Mouse (Mus musculus): ENCODE results near the gene Mettl13. TPM values are rescaled to one million over a fixed set of nuclear protein-coding genes. Genes with fewer than 3 reads are reported as not detected.

The Mettl13 gene
- polyA plus RNA-seq (2015; fragmentation: Nextera tagmentation; extraction: Ambion mirVana) = 16.3 and 19.0 TPM in 2 replicates

DNA sequence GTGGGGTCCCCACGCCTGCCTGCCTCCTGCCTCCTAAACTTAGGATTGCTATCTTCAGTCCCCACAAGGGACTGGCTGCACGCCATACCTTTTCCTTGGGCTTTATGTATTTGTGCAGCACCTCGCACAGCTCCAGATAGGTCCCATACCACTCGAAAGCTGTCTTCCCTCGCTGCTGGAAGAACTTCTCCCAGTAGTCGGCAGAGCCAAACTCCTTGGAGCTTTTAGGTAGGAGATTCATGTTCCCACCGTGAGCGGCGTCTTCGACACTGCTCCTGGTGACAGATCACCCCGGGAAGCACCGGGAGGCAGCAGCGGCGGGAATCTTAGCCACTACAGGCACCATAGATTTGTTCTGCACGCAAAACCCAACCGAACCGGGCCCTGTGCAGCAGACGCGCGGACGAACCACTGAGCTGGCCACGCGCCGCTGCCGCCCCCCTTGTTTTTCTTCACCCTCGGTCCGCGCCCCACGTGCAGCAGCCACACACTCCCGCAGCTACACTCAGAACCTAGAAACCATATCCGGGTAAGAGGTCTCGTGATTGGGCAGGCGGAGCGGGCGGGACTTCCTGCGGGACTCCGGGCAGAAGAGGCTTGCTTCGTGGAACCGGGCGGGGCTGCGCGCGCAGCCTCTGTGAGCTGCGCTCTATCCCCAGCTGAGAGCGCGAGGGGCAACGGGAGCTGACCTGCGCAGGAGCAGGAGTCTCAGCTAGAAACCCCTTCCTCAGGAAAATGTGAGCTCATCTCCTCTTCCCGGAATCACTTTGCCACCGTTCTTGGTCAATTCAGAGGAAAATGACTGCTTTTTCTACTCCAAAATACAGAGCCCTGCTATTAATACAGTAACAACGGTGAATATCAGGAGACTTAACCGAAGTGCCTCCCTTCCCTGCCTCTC is at the start of gene Mettl13:
TSS of gene Mettl13 (minus strand) at position 536 of the 901 bp plus-strand sequence.
- H3K9me3 ChIP-seq (replicated peaks; ENCODE audit: low read length) = no peaks in the 10 kb centered on the region
- H3K36me3 ChIP-seq (ENCODE audit: insufficient read depth, low read length) = 0 out of 2 replicates have a peak, but pooled peaks cover 6% of the 10 kb centered on the region
- no peaks in the 10 kb centered on the region for H3K27me3 ChIP-seq (ENCODE audit: insufficient read depth, low read length)
- DNase-seq (ENCODE audit: low spot score) (peak; percentile 98), ATAC-seq (replicated peaks; ENCODE audit: low FRiP score, low read depth) (peak; percentile 98)
- under 1% methylated on average over 52 of the region's 52 CpGs for WGBS
- no peak for TF ChIP-seq CTCF (IDR thresholded peaks at IDR 0.05; ENCODE audit: low read depth)
- H3K4me3 ChIP-seq (replicated peaks; ENCODE audit: low read depth, low read length) = peak within 1 kb of the TSS; percentile 69
- H3K4me2 ChIP-seq (ENCODE audit: low read length) = peak within 1 kb of the TSS; percentile 95
- H3K9ac ChIP-seq (ENCODE audit: low read depth, low read length) = peak within 1 kb of the TSS; percentile 74
- H3K27ac ChIP-seq = peak within 1 kb of the TSS; percentile 70
- H3K4me1 ChIP-seq (replicated peaks; ENCODE audit: insufficient read depth, low read length) = 0 out of 2 replicates have a peak, but pooled peaks cover 9% of the 10 kb centered on the region

DNA sequence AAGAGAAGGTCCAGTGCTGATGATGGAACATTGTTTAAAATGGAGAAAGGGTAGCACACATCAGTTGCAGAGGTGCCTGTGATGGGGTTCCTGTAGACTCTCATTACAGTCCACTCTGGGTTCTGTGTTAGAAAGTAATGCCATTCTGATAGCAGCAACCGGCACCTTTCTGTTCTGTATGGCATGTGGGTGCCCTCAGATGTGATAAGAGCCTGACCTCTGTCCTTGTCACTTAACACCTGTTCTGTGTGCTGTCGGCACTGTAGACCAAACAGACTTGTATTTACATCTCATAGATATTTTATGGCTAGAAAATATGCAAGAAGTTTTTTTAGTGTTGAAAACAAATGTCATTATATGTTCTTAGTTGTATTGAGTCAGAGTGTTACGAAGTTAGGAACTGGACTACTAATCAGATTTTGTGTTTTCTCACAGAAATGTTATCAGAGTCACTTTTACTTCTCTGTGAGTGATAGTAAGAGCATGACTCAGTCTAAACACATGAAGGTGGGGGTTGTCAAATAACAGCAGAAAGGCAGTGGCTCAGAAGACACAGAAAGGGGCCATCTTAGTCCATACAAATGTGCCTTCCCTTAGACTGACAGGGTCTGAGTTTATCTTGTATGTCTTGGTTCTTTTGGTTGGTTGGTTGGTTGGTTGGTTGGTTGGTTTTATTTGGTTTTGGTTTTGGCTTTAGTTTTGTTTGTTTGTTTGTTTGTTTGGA is 49.2 kb upstream of the Mettl13 start:
- Histone ChIP-seq H3K4me3 (replicated peaks; ENCODE audit: low read depth, low read length) (no peak overlapping the region), H3K9ac (ENCODE audit: low read depth, low read length) (no peak overlapping the region), H3K27ac (no peak overlapping the region), H3K9me3 (replicated peaks; ENCODE audit: low read length) (no peaks in the 10 kb centered on the region), H3K27me3 (ENCODE audit: insufficient read depth, low read length) (no peaks in the 10 kb centered on the region), H3K4me1 (replicated peaks; ENCODE audit: insufficient read depth, low read length) (no peaks in the 10 kb centered on the region), H3K4me2 (ENCODE audit: low read length) (no peak overlapping the region), H3K36me3 (ENCODE audit: insufficient read depth, low read length) (peaks cover 16% of the 10 kb centered on the region; the same call in 1 of the 2 replicates)
- DNase-seq (ENCODE audit: low spot score) = no peak
- no peak for ATAC-seq (replicated peaks; ENCODE audit: low FRiP score, low read depth)
- 83% methylated on average over 3 of the region's 3 CpGs for WGBS
- TF ChIP-seq CTCF (IDR thresholded peaks at IDR 0.05; ENCODE audit: low read depth) = no peak

DNA sequence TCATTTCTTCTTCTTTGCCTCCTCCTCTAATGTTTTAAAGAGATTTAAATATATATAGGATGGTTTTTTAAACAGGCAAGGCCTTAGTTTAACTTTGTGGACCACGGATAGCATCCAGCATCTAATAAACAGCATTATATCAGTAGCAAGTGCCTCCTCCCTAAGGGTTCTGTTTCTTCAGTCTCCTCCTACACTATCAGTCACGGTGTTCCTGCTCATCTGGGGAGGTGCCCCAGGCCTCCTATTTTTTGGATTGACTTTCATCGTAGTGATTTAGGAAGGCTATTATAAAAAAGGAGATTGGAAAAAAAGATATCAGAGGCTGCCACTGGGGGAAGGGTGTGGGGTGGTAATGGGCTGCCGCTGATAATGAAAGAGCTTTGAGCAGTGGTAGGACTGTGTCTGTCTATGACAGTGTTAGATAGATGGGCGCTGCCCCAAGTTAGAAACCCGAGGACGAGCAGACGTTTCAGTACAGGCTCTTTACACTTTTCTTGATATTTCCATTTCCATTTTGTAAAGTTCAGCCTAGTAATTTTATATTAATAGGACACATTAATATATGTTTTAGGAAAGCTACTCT is 42.2 kb upstream of the Mettl13 start:
- no peak for TF ChIP-seq CTCF (IDR thresholded peaks at IDR 0.05; ENCODE audit: low read depth)
- Histone ChIP-seq H3K27ac (no peak overlapping the region), H3K27me3 (ENCODE audit: insufficient read depth, low read length) (no peaks in the 10 kb centered on the region), H3K4me1 (replicated peaks; ENCODE audit: insufficient read depth, low read length) (no peaks in the 10 kb centered on the region), H3K4me2 (ENCODE audit: low read length) (no peak overlapping the region), H3K4me3 (replicated peaks; ENCODE audit: low read depth, low read length) (no peak overlapping the region), H3K9ac (ENCODE audit: low read depth, low read length) (no peak overlapping the region), H3K9me3 (replicated peaks; ENCODE audit: low read length) (no peaks in the 10 kb centered on the region), H3K36me3 (ENCODE audit: insufficient read depth, low read length) (0 out of 2 replicates have a peak, but pooled peaks cover 3% of the 10 kb centered on the region)
- peak; percentile 20 for DNase-seq (ENCODE audit: low spot score)
- 63% methylated on average over 8 of the region's 8 CpGs for WGBS
- ATAC-seq (replicated peaks; ENCODE audit: low FRiP score, low read depth) = no peak

DNA sequence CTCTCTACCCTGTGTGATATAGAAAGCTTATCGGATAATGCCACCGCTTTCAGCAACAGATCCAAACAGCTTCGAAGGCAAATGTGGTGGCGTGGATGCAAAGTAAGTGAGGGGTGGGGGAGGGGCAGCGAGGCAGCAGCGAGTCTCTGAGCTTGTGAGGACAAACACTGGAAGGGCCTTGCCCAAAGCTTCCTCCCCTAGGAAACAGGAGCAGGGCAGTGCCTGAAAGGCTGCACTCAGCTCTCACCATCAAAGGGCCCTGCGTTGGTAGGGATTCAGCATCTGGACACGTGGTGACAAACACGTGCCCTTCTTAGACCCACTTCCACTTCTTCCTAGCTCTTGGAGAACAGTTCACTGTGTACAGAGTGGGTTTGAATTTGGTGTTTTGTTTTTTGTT is 41.1 kb upstream of the Mettl13 start:
- Histone ChIP-seq H3K4me3 (replicated peaks; ENCODE audit: low read depth, low read length) (no peak overlapping the region), H3K4me1 (replicated peaks; ENCODE audit: insufficient read depth, low read length) (no peaks in the 10 kb centered on the region), H3K9me3 (replicated peaks; ENCODE audit: low read length) (no peaks in the 10 kb centered on the region), H3K36me3 (ENCODE audit: insufficient read depth, low read length) (0 out of 2 replicates have a peak, but pooled peaks cover 3% of the 10 kb centered on the region), H3K4me2 (ENCODE audit: low read length) (no peak overlapping the region), H3K9ac (ENCODE audit: low read depth, low read length) (no peak overlapping the region), H3K27me3 (ENCODE audit: insufficient read depth, low read length) (no peaks in the 10 kb centered on the region), H3K27ac (no peak overlapping the region)
- TF ChIP-seq CTCF (IDR thresholded peaks at IDR 0.05; ENCODE audit: low read depth) = no peak
- WGBS = 17% methylated on average over 9 of the region's 9 CpGs
- peak; percentile 63 for DNase-seq (ENCODE audit: low spot score)
- ATAC-seq (replicated peaks; ENCODE audit: low FRiP score, low read depth) = 0 out of 2 replicates have a peak, but pooled peaks have one; percentile 69

DNA sequence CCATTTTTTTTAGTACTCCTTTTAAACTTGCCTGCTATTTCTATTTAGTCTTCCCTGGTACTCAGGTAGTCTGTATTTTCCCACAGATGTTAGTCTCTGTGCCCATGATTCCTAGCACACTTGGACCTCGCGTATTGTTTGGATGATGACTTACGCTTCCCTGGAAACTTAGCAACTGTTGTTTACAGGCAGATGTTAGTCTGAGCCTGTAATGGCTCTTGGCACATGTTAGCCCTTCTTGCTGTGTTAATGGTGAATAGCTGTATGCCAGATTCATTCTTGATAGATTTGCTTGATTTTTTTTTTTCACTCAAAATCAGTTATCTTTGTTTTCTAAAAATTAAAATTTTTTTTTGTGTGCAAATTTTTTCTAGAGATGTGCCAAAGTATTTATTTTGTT is 40.3 kb upstream of the Mettl13 start:
- H3K9ac ChIP-seq (ENCODE audit: low read depth, low read length) = no peak overlapping the region
- no peaks in the 10 kb centered on the region for H3K27me3 ChIP-seq (ENCODE audit: insufficient read depth, low read length)
- DNase-seq (ENCODE audit: low spot score) = no peak
- no peaks in the 10 kb centered on the region for H3K4me1 ChIP-seq (replicated peaks; ENCODE audit: insufficient read depth, low read length)
- H3K4me3 ChIP-seq (replicated peaks; ENCODE audit: low read depth, low read length) = no peak overlapping the region
- ATAC-seq (replicated peaks; ENCODE audit: low FRiP score, low read depth) = no peak
- no peak overlapping the region for H3K27ac ChIP-seq
- WGBS = 88% methylated on average over 3 of the region's 3 CpGs
- H3K36me3 ChIP-seq (ENCODE audit: insufficient read depth, low read length) = 0 out of 2 replicates have a peak, but pooled peaks cover 3% of the 10 kb centered on the region
- no peak for TF ChIP-seq CTCF (IDR thresholded peaks at IDR 0.05; ENCODE audit: low read depth)
- H3K4me2 ChIP-seq (ENCODE audit: low read length) = no peak overlapping the region
- H3K9me3 ChIP-seq (replicated peaks; ENCODE audit: low read length) = no peaks in the 10 kb centered on the region

DNA sequence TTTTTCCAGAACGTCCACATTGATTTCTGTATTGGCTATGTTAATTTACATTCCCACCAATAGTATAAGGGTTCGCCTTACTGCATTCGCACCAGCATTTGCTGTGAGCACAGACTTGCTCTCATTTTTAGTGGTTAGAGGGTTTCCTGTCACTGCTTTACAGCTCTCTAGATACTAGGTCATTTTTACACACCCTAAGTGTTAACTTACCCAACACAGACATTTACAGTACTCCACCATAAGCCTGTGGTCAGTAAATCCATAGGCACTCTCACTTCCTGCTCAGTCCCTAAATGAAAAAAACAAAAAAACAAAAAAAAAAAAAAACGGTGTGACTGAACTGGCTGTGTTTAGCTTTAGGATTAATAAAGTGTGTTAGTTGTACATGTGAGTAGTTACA is 37.9 kb upstream of the Mettl13 start:
- H3K4me1 ChIP-seq (replicated peaks; ENCODE audit: insufficient read depth, low read length) = no peaks in the 10 kb centered on the region
- ATAC-seq (replicated peaks; ENCODE audit: low FRiP score, low read depth) (no peak), DNase-seq (ENCODE audit: low spot score) (no peak)
- WGBS = 85% methylated on average over 4 of the region's 4 CpGs
- no peak overlapping the region for H3K4me3 ChIP-seq (replicated peaks; ENCODE audit: low read depth, low read length)
- no peak overlapping the region for H3K27ac ChIP-seq
- no peak overlapping the region for H3K9ac ChIP-seq (ENCODE audit: low read depth, low read length)
- no peaks in the 10 kb centered on the region for H3K27me3 ChIP-seq (ENCODE audit: insufficient read depth, low read length)
- TF ChIP-seq CTCF (IDR thresholded peaks at IDR 0.05; ENCODE audit: low read depth) = no peak
- no peak overlapping the region for H3K4me2 ChIP-seq (ENCODE audit: low read length)
- H3K36me3 ChIP-seq (ENCODE audit: insufficient read depth, low read length) = 0 out of 2 replicates have a peak, but pooled peaks cover 3% of the 10 kb centered on the region
- no peaks in the 10 kb centered on the region for H3K9me3 ChIP-seq (replicated peaks; ENCODE audit: low read length)
